Mouse (Mus musculus): ENCODE results near the gene Tpp1. TPM values are rescaled to one million over a fixed set of nuclear protein-coding genes. Genes with fewer than 3 reads are reported as not detected.

Tpp1 gene
- 92.3 and 93.2 TPM in 2 replicates for polyA plus RNA-seq (2012; rRNA removed)

DNA sequence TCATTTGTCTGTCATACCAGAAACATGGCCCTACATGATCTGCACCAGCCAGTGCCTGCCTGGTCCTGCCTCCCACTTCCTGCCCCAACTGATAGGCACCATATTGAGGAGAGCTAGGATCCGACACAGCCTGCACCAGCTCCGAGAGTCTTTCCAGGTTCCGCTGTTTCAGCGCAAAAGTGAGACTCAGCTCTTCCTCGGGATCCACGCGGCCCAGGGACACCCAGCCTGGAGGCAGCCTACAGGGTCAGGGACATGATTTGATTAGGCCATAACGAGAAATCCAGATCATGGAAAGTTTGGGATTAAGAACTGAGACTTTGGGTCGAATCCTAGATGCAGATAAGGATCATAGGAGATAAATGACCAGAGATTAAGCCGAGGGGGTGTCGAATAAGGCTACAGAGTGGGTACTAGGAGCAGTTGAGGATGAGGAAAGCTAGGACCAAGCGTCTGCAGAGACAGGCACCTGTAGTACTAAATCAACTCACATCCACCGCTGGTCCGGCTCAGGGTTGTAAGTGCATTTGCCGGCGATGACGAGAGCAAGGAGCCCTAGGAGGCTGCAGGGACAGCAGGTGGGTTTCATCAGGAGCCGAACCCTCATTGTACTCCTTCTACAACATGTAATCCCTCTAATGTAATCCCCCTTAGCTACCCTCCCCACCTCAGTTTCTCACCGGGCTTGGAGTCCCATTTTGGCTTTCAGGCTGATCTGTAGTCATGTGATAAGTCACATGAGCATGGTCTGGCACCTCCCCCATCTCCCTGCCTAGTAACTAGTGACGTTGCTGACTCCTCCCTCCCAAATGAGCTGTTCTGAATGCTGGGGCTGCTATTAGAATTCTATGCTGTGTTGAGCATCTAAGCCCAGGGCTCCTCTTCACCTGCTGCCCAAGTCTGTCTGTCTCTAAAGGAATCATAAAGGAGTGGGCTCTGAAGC, at the start of gene Tpp1:
Gene Tpp1 (minus strand): TSS at position 745 of the 943 bp plus-strand sequence.
- Histone ChIP-seq H3K27ac (ENCODE audit: insufficient read depth, low read length) (no peak within 1 kb of the TSS), H3K4me3 (ENCODE audit: insufficient read depth, low read length) (peak within 1 kb of the TSS; percentile 46), H3K4me1 (ENCODE audit: control insufficient read depth, insufficient read depth, low read length) (peaks cover 3% of the 10 kb centered on the region; the same call in 1 of the 2 replicates)
- no peak for TF ChIP-seq CTCF (IDR thresholded peaks at IDR 0.05; ENCODE audit: extremely low read depth, insufficient read depth, low read length)
- TF ChIP-seq POLR2A (IDR thresholded peaks at IDR 0.05; ENCODE audit: extremely low read depth, insufficient read depth, low read length) = peak; percentile 51; the same call in 1 of the 2 replicates

GRCm38 (mm10) chr7:105796972-105797371, 44.9 kb upstream of the Tpp1 start:
- TF ChIP-seq CTCF (IDR thresholded peaks at IDR 0.05; ENCODE audit: extremely low read depth, insufficient read depth, low read length) (no peak), POLR2A (IDR thresholded peaks at IDR 0.05; ENCODE audit: extremely low read depth, insufficient read depth, low read length) (no peak)
- no peak overlapping the region for H3K27ac ChIP-seq (ENCODE audit: insufficient read depth, low read length)
- no peaks in the 10 kb centered on the region for H3K4me1 ChIP-seq (ENCODE audit: control insufficient read depth, insufficient read depth, low read length)
- no peak overlapping the region for H3K4me3 ChIP-seq (ENCODE audit: insufficient read depth, low read length)

DNA sequence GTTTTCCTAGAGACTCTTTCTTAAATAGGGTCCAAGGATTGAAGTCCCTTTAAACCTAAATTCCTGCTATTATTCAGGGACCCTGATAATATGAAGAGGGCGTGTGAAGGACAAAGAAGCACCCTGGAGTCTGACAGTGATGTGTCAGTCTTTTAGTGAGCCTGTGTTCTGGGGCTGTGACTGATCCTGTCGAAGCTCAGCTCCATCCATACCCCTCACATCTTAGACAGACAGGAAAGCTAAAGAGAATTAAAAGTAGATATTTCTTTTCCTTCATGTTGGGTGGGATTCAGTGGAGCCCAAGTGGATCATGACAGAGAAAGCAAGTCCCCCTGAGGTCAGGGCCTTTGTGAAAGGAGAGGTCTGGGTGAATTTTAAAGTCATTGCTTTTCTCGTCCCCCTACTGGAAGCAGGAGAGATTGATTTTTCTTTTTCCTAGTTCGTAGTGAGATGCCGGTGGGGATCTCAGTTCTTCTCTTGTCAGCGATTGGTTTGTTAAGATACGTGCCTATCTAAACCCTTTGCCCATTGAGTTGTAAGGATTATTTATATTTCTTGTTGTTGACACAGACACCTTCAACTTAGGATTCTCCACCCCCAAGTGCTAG, 43.8 kb upstream of the Tpp1 start:
- Histone ChIP-seq H3K4me1 (ENCODE audit: control insufficient read depth, insufficient read depth, low read length) (no peaks in the 10 kb centered on the region), H3K27ac (ENCODE audit: insufficient read depth, low read length) (no peak overlapping the region), H3K4me3 (ENCODE audit: insufficient read depth, low read length) (no peak overlapping the region)
- TF ChIP-seq CTCF (IDR thresholded peaks at IDR 0.05; ENCODE audit: extremely low read depth, insufficient read depth, low read length) (no peak), POLR2A (IDR thresholded peaks at IDR 0.05; ENCODE audit: extremely low read depth, insufficient read depth, low read length) (no peak)

- no peak for TF ChIP-seq POLR2A (IDR thresholded peaks at IDR 0.05; ENCODE audit: extremely low read depth, insufficient read depth, low read length)
- no peak for TF ChIP-seq CTCF (IDR thresholded peaks at IDR 0.05; ENCODE audit: extremely low read depth, insufficient read depth, low read length)
- no peak overlapping the region for H3K27ac ChIP-seq (ENCODE audit: insufficient read depth, low read length)
- H3K4me3 ChIP-seq (ENCODE audit: insufficient read depth, low read length) = no peak overlapping the region
- no peaks in the 10 kb centered on the region for H3K4me1 ChIP-seq (ENCODE audit: control insufficient read depth, insufficient read depth, low read length)
Measured at GRCm38 (mm10) chr7:105793701-105794100, 41.7 kb upstream of the Tpp1 start.

GRCm38 (mm10) chr7:105791147-105791546, 39.1 kb upstream of the Tpp1 start:
- TF ChIP-seq POLR2A (IDR thresholded peaks at IDR 0.05; ENCODE audit: extremely low read depth, insufficient read depth, low read length) (no peak), CTCF (IDR thresholded peaks at IDR 0.05; ENCODE audit: extremely low read depth, insufficient read depth, low read length) (no peak)

GRCm38 (mm10) chr7:105787285-105788140, 35.5 kb upstream of the Tpp1 start, which contains the start of gene Dchs1:
Gene Dchs1, minus strand, starts transcription at chr7:105787654.
- peak within 1 kb of the TSS; percentile 68; the same call in 1 of the 2 replicates for H3K27ac ChIP-seq (ENCODE audit: insufficient read depth, low read length)
- peaks cover 2% of the 10 kb centered on the region; the same call in 1 of the 2 replicates for H3K4me1 ChIP-seq (ENCODE audit: control insufficient read depth, insufficient read depth, low read length)
- H3K4me3 ChIP-seq (ENCODE audit: insufficient read depth, low read length) = peak within 1 kb of the TSS; percentile 41
- TF ChIP-seq POLR2A (IDR thresholded peaks at IDR 0.05; ENCODE audit: extremely low read depth, insufficient read depth, low read length) (no peak), CTCF (IDR thresholded peaks at IDR 0.05; ENCODE audit: extremely low read depth, insufficient read depth, low read length) (no peak)

More at GRCm38 (mm10) chr7:105791147-105791546, 39.1 kb upstream of the Tpp1 start:
- H3K27ac ChIP-seq (ENCODE audit: insufficient read depth, low read length) = no peak overlapping the region
- H3K4me3 ChIP-seq (ENCODE audit: insufficient read depth, low read length) = no peak overlapping the region
- H3K4me1 ChIP-seq (ENCODE audit: control insufficient read depth, insufficient read depth, low read length) = no peaks in the 10 kb centered on the region

GRCm38 (mm10) chr7:105786506-105787284, 34.7 kb upstream of the Tpp1 start:
- Histone ChIP-seq H3K4me1 (ENCODE audit: control insufficient read depth, insufficient read depth, low read length) (peaks cover 2% of the 10 kb centered on the region; the same call in 1 of the 2 replicates), H3K4me3 (ENCODE audit: insufficient read depth, low read length) (peak overlapping the region; percentile 41), H3K27ac (ENCODE audit: insufficient read depth, low read length) (0 out of 2 replicates have a peak overlapping the region, but pooled peaks have one; percentile 68)
- no peak for TF ChIP-seq POLR2A (IDR thresholded peaks at IDR 0.05; ENCODE audit: extremely low read depth, insufficient read depth, low read length)
- TF ChIP-seq CTCF (IDR thresholded peaks at IDR 0.05; ENCODE audit: extremely low read depth, insufficient read depth, low read length) = no peak

GRCm38 (mm10) chr7:105784556-105784955, 32.5 kb upstream of the Tpp1 start:
- TF ChIP-seq CTCF (IDR thresholded peaks at IDR 0.05; ENCODE audit: extremely low read depth, insufficient read depth, low read length) (no peak), POLR2A (IDR thresholded peaks at IDR 0.05; ENCODE audit: extremely low read depth, insufficient read depth, low read length) (no peak)
- Histone ChIP-seq H3K4me1 (ENCODE audit: control insufficient read depth, insufficient read depth, low read length) (peaks cover 2% of the 10 kb centered on the region; the same call in 1 of the 2 replicates), H3K4me3 (ENCODE audit: insufficient read depth, low read length) (no peak overlapping the region), H3K27ac (ENCODE audit: insufficient read depth, low read length) (no peak overlapping the region)
